Comparison of ENCODE assay signal across 19 mouse cellular contexts in genomic region chr5:119082895-119083294, GRCm38 (mm10).
DNase-seq lines count a peak whose midpoint lies in the region; ATAC-seq lines count a peak whose summit lies in the region.
"Had no signal": no experiment of that assay in that cellular context is flagged by ENCODE, and none has a peak within 500 bp of the region (broad histone marks: within the 10 kb centered on the region; RNA-seq: fewer than 3 reads in every experiment).

No protein-coding gene starts in this region.

- DNase-seq in adrenal gland, adult 2 months = peak; percentile 8
- DNase-seq in adrenal gland, postnatal 25 days = no peak
- no peak for DNase-seq in heart, adult 9 months (ENCODE audit: low spot score in 2 of 2)
- no peak for DNase-seq in intestine, embryonic 14.5 days (ENCODE audit: low spot score)
- DNase-seq in lung, postnatal 10 days = peak; percentile 16
- DNase-seq in cerebellum, adult 9-11 months = no peak
- no peak for DNase-seq in cerebellum, adult 9-10 months
- DNase-seq: cerebellum, adult 8-10 months; gastrocnemius, postnatal 14 days; layer of hippocampus, postnatal 36 days; liver; liver, postnatal 0 days; right cerebral cortex, postnatal 25 days; thymus, postnatal 14 days had no signal

- no peak overlapping the region for H3K9ac ChIP-seq in heart, embryonic 15.5 days
- no peak overlapping the region for H3K9ac ChIP-seq in intestine, embryonic 14.5 days (ENCODE audit: low read length)
- H3K9ac ChIP-seq: embryonic facial prominence, embryonic 15.5 days; liver, postnatal 0 days; neural tube, embryonic 12.5 days had no signal

- ATAC-seq in heart, embryonic 15.5 days (replicated peaks; ENCODE audit: insufficient number of reproducible peaks, insufficient read depth, low FRiP score, low read depth) = no peak
- ATAC-seq in intestine, embryonic 14.5 days (replicated peaks; ENCODE audit: low FRiP score, low TSS enrichment, low read depth) = peak; percentile 28
- ATAC-seq: liver, postnatal 0 days had no signal

- 30% methylated on average over 15 of the region's 15 CpGs for WGBS in heart, embryonic 15.5 days
- WGBS in intestine, embryonic 14.5 days = 44% methylated on average over 15 of the region's 15 CpGs

- no peak overlapping the region for H3K27ac ChIP-seq in heart, embryonic 15.5 days
- no peak overlapping the region for H3K27ac ChIP-seq in intestine, embryonic 14.5 days (ENCODE audit: low read depth)
- H3K27ac ChIP-seq: embryonic facial prominence, embryonic 15.5 days; forebrain, embryonic 10.5 days; neural tube, embryonic 12.5 days; stomach, postnatal 0 days had no signal

- H3K27me3 ChIP-seq in heart, embryonic 15.5 days = peaks cover 51% of the 10 kb centered on the region
- peaks cover 19% of the 10 kb centered on the region for H3K27me3 ChIP-seq in intestine, embryonic 14.5 days (replicated peaks; ENCODE audit: control insufficient read depth, insufficient read depth, low read length)

- no peaks in the 10 kb centered on the region for H3K9me3 ChIP-seq in heart, embryonic 15.5 days (replicated peaks)
- 0 out of 2 replicates have a peak, but pooled peaks cover 3% of the 10 kb centered on the region for H3K9me3 ChIP-seq in intestine, embryonic 14.5 days (ENCODE audit: control insufficient read depth, low read length)
- H3K9me3 ChIP-seq: embryonic facial prominence, embryonic 15.5 days; forebrain, embryonic 10.5 days; neural tube, embryonic 12.5 days had no signal

- no peak overlapping the region for H3K4me3 ChIP-seq in heart, embryonic 15.5 days
- H3K4me3 ChIP-seq in intestine, embryonic 14.5 days (ENCODE audit: low read depth, low read length) = no peak overlapping the region
- H3K4me3 ChIP-seq: embryonic facial prominence, embryonic 15.5 days; forebrain, embryonic 10.5 days; neural tube, embryonic 12.5 days had no signal

- H3K4me2 ChIP-seq in heart, embryonic 15.5 days = 0 out of 2 replicates have a peak overlapping the region, but pooled peaks have one; percentile 7
- 0 out of 2 replicates have a peak overlapping the region, but pooled peaks have one; percentile 13 for H3K4me2 ChIP-seq in intestine, embryonic 14.5 days (ENCODE audit: low read length)
- H3K4me2 ChIP-seq: embryonic facial prominence, embryonic 15.5 days; neural tube, embryonic 12.5 days had no signal

- no peaks in the 10 kb centered on the region for H3K36me3 ChIP-seq in heart, embryonic 15.5 days
- no peaks in the 10 kb centered on the region for H3K36me3 ChIP-seq in intestine, embryonic 14.5 days (ENCODE audit: control insufficient read depth, insufficient read depth, low read length)
- H3K36me3 ChIP-seq: embryonic facial prominence, embryonic 15.5 days; forebrain, embryonic 10.5 days; neural tube, embryonic 12.5 days had no signal

- peaks cover 15% of the 10 kb centered on the region for H3K4me1 ChIP-seq in heart, embryonic 15.5 days (replicated peaks)
- H3K4me1 ChIP-seq in intestine, embryonic 14.5 days (replicated peaks; ENCODE audit: control insufficient read depth, insufficient read depth, low read length) = no peaks in the 10 kb centered on the region; the same call in 1 of the 2 replicates

Comparison
In these comparisons a context has a peak if more than half of its experiments do, and no peak if none do; other contexts are left out.
1. DNase-seq: peak in adrenal gland, adult 2 months (single experiment) and lung, postnatal 10 days (single experiment); none in adrenal gland, postnatal 25 days (single experiment), heart, adult 9 months (0 of 2), intestine, embryonic 14.5 days (single experiment), cerebellum, adult 9-11 months (single experiment) and cerebellum, adult 9-10 months (single experiment).